Mouse (Mus musculus): ENCODE measurements around the gene Blm. TPM values are rescaled to one million over a fixed set of nuclear protein-coding genes. Genes with fewer than 3 reads are reported as not detected.
"Not testable (repeated sequence)": the region's sequence is repeated elsewhere in the genome, so short reads cannot be mapped to it uniquely, and the experiment has no call there.

Blm gene
- polyA plus RNA-seq, 1 experiment from 2014 or later: 11.2 TPM

DNA sequence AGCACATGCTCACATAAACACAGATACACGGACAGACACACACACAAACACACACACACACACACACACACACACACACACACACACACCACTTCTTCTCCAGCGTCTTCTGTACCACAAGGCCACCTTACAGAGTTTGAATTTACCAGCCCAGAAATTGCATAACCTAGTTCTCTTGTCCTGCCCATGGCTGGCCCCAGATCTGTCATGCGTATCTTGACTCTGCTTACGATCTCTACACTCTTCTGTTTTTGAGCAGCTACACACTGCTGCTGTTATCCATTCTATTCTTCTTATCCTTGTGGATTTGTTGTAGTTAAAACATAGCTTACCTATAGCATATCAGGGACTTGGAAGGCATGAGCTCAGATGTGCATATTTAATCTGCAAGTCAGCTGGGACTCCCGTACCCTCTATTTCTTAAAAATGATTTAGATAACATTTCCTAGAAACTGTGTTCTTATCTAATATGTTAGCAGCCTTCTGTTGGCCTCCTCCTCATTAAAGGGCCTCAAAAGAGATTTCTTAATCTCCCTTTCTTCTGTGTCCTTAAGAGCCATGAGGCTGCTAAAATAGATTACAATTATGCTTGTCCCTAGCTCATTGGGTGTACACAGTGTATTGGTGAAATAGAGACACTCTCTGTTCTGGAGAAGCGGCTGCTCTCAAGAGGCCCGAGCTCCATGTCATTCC, 7.4 kb upstream of the Blm start:
- no peak for ATAC-seq (ENCODE audit: low read depth)

DNA sequence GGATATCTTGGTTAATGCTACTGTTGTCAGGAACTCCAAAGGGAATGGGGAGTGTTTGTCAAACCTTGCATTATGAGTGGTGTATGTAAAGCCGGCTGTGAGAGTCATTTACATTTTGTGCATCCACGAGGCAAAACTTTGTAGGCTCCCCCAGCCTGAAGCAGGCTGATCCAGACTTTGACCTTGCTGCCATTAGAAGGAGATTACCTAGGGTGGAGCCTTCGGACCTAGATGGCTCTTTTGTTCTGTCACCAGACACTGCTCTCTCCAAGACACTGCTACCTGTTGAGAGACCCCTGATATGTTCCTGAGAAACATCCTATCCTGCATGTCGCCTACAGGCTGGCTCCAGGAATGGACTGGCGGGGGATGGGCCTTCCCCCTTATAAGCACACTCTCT, 4.7 kb upstream of the Blm start:
- Histone ChIP-seq H3K27ac (ENCODE audit: low read depth, low read length) (no peak overlapping the region), H3K27me3 (ENCODE audit: control insufficient read depth, insufficient read depth, low read length) (no peaks in the 10 kb centered on the region), H3K36me3 (ENCODE audit: control insufficient read depth, insufficient read depth, low read length) (no peaks in the 10 kb centered on the region), H3K4me1 (ENCODE audit: control insufficient read depth, insufficient read depth, low read length) (no peaks in the 10 kb centered on the region), H3K4me2 (ENCODE audit: low read depth, low read length) (no peak overlapping the region), H3K9me3 (ENCODE audit: control insufficient read depth, low read length) (no peaks in the 10 kb centered on the region), H3K4me3 (ENCODE audit: low read depth, low read length) (no peak overlapping the region), H3K9ac (replicated peaks; ENCODE audit: low read depth, low read length) (no peak overlapping the region)
- WGBS: 65% methylated on average over 5 of the region's 5 CpGs
- ATAC-seq (ENCODE audit: low read depth): no peak

More for the DNA sequence above, 7.4 kb upstream of the Blm start:
- Histone ChIP-seq H3K4me3 (ENCODE audit: low read depth, low read length) (no peak overlapping the region), H3K27ac (ENCODE audit: low read depth, low read length) (no peak overlapping the region), H3K9ac (replicated peaks; ENCODE audit: low read depth, low read length) (no peak overlapping the region), H3K4me2 (ENCODE audit: low read depth, low read length) (no peak overlapping the region), H3K36me3 (ENCODE audit: control insufficient read depth, insufficient read depth, low read length) (no peaks in the 10 kb centered on the region), H3K4me1 (ENCODE audit: control insufficient read depth, insufficient read depth, low read length) (no peaks in the 10 kb centered on the region), H3K9me3 (ENCODE audit: control insufficient read depth, low read length) (no peaks in the 10 kb centered on the region), H3K27me3 (ENCODE audit: control insufficient read depth, insufficient read depth, low read length) (no peaks in the 10 kb centered on the region)
- 84% methylated on average over 7 of the region's 7 CpGs for WGBS

DNA sequence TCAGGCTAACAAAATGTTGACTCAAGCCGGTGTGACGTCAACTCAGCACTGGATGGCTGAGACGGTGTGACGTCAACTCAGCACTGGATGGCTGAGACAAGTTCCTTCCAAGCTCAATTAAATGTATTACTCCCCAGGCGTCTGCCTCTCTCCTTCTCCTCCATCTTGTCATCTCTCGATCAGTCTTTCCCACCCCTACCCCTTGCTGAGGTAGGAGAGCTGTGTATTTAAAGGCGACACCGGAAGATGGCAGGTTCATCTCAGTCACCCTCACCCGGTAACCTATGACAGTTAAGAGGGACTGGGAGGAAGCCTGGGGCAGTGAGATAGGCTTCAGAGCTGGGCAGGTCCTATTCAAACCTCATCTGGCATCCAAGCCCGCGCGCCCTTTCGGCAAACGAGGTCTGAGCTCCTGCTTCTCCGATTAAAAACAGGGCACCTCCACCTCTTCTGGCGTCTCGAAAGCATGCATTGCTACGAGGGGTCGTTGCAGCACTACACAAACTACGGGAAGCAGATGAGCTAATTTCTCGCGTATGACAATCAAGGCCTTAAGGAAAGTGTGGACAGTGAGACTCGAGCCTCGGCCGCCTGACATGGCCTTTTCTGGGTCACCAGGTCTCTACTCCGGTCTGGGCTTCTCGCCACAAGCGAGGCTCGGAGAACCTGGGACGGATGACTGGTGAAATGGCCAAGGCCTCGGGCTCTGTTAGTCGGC, 469 bp downstream of the Blm start:
- H3K27ac ChIP-seq (ENCODE audit: low read depth, low read length): no peak overlapping the region
- peak; percentile 3 for ATAC-seq (ENCODE audit: low read depth)

DNA sequence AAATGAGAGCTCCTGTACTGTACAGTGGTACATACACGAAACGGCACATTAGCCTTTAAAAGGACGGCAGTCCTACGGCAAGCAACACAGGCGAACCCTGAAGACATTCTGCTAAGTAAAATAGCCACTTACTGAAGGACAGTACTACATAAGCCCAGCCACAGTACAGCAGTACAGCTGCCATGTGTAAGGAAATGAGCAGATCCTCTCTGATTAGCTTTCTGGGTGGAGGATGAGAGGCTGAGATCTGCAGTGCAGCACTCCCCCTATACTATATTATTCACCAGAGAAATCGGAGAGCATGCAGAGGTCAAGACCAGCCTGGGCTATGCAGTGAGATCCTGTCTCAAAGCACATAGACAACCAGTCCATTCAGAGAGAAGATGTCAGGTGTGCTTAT, 3.8 kb downstream of the Blm start:
- 92% methylated on average over 6 of the region's 6 CpGs for whole genome bisulfite sequencing
- H3K27me3 ChIP-seq (ENCODE audit: control insufficient read depth, insufficient read depth, low read length): no peaks in the 10 kb centered on the region
- H3K4me1 ChIP-seq (ENCODE audit: control insufficient read depth, insufficient read depth, low read length): no peaks in the 10 kb centered on the region
- H3K9me3 ChIP-seq (ENCODE audit: control insufficient read depth, low read length): no peaks in the 10 kb centered on the region
- no peak overlapping the region for H3K9ac ChIP-seq (replicated peaks; ENCODE audit: low read depth, low read length)
- no peak for ATAC-seq (ENCODE audit: low read depth)
- H3K27ac ChIP-seq (ENCODE audit: low read depth, low read length): no peak overlapping the region
- H3K36me3 ChIP-seq (ENCODE audit: control insufficient read depth, insufficient read depth, low read length): no peaks in the 10 kb centered on the region
- H3K4me3 ChIP-seq (ENCODE audit: low read depth, low read length): no peak overlapping the region
- H3K4me2 ChIP-seq (ENCODE audit: low read depth, low read length): no peak overlapping the region

More for the DNA sequence above, 469 bp downstream of the Blm start:
- Histone ChIP-seq H3K36me3 (ENCODE audit: control insufficient read depth, insufficient read depth, low read length) (no peaks in the 10 kb centered on the region), H3K9me3 (ENCODE audit: control insufficient read depth, low read length) (no peaks in the 10 kb centered on the region), H3K4me2 (ENCODE audit: low read depth, low read length) (peak overlapping the region; percentile 89), H3K4me3 (ENCODE audit: low read depth, low read length) (peak overlapping the region; percentile 55), H3K4me1 (ENCODE audit: control insufficient read depth, insufficient read depth, low read length) (no peaks in the 10 kb centered on the region), H3K27me3 (ENCODE audit: control insufficient read depth, insufficient read depth, low read length) (no peaks in the 10 kb centered on the region), H3K9ac (replicated peaks; ENCODE audit: low read depth, low read length) (peak overlapping the region; percentile 58)
- WGBS: 1% methylated on average over 32 of the region's 32 CpGs

DNA sequence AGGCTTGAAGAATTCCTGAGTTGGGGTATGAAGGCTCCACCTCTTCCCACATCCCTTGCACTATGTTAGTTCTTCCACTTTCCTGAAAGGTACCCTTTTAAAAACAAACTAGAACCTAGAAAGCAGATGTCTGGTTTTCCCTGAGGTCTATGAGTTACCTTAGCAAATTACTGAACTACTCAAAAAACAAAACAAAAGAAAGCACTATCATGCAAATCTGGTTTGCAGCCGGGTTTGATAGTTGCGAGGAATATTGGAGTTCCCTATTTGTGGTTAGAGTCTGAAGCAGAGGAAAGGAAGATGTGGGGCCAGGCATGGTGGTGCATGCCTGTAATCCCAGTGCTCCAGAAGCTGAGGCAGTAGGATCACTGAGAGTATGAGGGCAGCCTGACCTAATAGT, 4.3 kb downstream of the Blm start:
- H3K4me2 ChIP-seq (ENCODE audit: low read depth, low read length): no peak overlapping the region
- 86% methylated on average over 2 of the region's 2 CpGs for WGBS
- H3K36me3 ChIP-seq (ENCODE audit: control insufficient read depth, insufficient read depth, low read length): no peaks in the 10 kb centered on the region
- H3K27ac ChIP-seq (ENCODE audit: low read depth, low read length): no peak overlapping the region
- no peaks in the 10 kb centered on the region for H3K27me3 ChIP-seq (ENCODE audit: control insufficient read depth, insufficient read depth, low read length)
- H3K4me1 ChIP-seq (ENCODE audit: control insufficient read depth, insufficient read depth, low read length): no peaks in the 10 kb centered on the region
- H3K4me3 ChIP-seq (ENCODE audit: low read depth, low read length): no peak overlapping the region
- H3K9ac ChIP-seq (replicated peaks; ENCODE audit: low read depth, low read length): no peak overlapping the region
- no peaks in the 10 kb centered on the region for H3K9me3 ChIP-seq (ENCODE audit: control insufficient read depth, low read length)
- ATAC-seq (ENCODE audit: low read depth): no peak

DNA sequence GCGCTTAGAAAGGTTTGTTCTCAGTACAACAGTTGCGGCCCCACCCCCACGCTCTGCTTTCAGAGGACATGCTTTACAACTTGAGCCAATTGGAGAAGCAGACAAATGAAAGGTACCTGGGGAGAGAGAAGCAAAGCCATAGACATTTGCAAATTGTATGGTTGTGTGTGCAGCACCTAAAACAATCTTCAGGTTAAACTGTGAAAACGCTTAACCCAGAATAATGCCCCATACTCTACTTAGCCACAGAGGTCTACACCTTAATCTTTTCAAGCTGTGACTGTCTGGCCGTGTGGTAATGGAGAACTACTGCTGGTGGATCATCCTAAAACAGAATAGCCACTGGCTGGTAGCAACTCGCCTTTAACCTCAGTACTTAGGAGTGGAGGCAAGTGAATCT, 8.2 kb downstream of the Blm start:
- H3K27ac ChIP-seq (ENCODE audit: low read depth, low read length): no peak overlapping the region
- H3K4me2 ChIP-seq (ENCODE audit: low read depth, low read length): no peak overlapping the region
- WGBS: 52% methylated on average over 6 of the region's 6 CpGs
- no peaks in the 10 kb centered on the region for H3K36me3 ChIP-seq (ENCODE audit: control insufficient read depth, insufficient read depth, low read length)
- no peak for ATAC-seq (ENCODE audit: low read depth)
- no peak overlapping the region for H3K4me3 ChIP-seq (ENCODE audit: low read depth, low read length)
- no peak overlapping the region for H3K9ac ChIP-seq (replicated peaks; ENCODE audit: low read depth, low read length)
- no peaks in the 10 kb centered on the region for H3K9me3 ChIP-seq (ENCODE audit: control insufficient read depth, low read length)
- H3K27me3 ChIP-seq (ENCODE audit: control insufficient read depth, insufficient read depth, low read length): no peaks in the 10 kb centered on the region
- H3K4me1 ChIP-seq (ENCODE audit: control insufficient read depth, insufficient read depth, low read length): no peaks in the 10 kb centered on the region

DNA sequence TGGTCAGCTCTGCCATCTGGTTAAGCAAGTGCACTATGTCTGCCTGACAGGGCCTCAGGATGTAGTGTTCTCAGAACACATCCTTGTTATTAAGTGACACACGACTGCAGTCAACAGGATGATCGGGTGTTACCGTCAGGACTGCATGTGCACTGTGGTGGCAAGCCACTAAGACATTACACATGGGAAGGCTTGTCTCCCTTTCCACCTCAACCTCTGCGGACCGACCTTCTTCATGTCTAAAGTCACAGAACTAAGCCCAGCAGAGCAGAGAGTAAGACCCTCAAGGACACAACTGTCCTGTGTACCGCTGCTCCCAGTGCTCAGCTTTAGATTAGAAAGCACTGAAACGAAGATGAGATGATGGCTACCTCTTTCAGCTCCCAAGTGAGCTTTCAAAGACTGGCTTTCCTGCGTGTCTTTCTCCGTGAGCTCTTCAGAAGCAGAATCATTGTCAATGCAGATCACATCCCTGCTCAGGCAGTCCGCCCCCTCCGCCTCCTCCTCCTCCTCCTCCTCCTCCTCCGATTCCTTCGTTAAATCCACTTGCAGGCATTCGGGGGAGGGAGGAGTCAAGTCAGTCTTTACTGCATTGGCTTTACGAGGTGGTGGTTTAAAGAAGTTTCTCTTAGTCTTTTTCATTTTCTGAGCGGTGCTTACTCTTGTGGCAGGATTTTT, 22.4 kb downstream of the Blm start:
- Histone ChIP-seq H3K27ac (ENCODE audit: low read depth, low read length) (no peak overlapping the region), H3K27me3 (ENCODE audit: control insufficient read depth, insufficient read depth, low read length) (no peaks in the 10 kb centered on the region), H3K4me2 (ENCODE audit: low read depth, low read length) (no peak overlapping the region), H3K4me1 (ENCODE audit: control insufficient read depth, insufficient read depth, low read length) (no peaks in the 10 kb centered on the region), H3K9ac (replicated peaks; ENCODE audit: low read depth, low read length) (no peak overlapping the region), H3K4me3 (ENCODE audit: low read depth, low read length) (no peak overlapping the region), H3K9me3 (ENCODE audit: control insufficient read depth, low read length) (no peaks in the 10 kb centered on the region), H3K36me3 (ENCODE audit: control insufficient read depth, insufficient read depth, low read length) (peaks cover 4% of the 10 kb centered on the region; the same call in 1 of the 2 replicates)
- 76% methylated on average over 16 of the region's 16 CpGs for WGBS
- ATAC-seq (ENCODE audit: low read depth): no peak

DNA sequence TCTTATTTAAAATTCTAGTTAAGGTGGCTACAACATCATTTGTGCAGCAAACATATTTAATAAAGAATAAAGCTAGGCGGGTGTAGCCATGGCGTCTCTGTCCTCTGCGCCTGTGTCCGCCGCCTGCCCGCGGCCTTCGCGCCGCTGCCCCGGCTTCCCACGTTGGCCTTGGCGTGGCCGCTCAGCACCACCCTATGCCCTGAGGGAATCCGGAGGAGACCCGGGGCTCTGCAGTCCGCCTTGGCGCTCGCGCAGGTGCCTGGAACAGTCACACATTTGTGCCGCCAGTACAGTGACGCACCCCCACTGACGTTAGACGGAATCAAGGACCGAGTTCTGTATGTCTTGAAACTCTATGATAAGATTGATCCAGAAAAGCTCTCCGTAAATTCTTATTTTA, 27.2 kb downstream of the Blm start:
- H3K4me3 ChIP-seq (ENCODE audit: low read depth, low read length); H3K9me3 ChIP-seq (ENCODE audit: control insufficient read depth, low read length); H3K36me3 ChIP-seq (ENCODE audit: control insufficient read depth, insufficient read depth, low read length); ATAC-seq (ENCODE audit: low read depth); H3K4me2 ChIP-seq (ENCODE audit: low read depth, low read length); H3K4me1 ChIP-seq (ENCODE audit: control insufficient read depth, insufficient read depth, low read length); H3K27ac ChIP-seq (ENCODE audit: low read depth, low read length); H3K9ac ChIP-seq (replicated peaks; ENCODE audit: low read depth, low read length); H3K27me3 ChIP-seq (ENCODE audit: control insufficient read depth, insufficient read depth, low read length): not testable (repeated sequence)
- WGBS: 98% methylated on average over 22 of the region's 26 CpGs

DNA sequence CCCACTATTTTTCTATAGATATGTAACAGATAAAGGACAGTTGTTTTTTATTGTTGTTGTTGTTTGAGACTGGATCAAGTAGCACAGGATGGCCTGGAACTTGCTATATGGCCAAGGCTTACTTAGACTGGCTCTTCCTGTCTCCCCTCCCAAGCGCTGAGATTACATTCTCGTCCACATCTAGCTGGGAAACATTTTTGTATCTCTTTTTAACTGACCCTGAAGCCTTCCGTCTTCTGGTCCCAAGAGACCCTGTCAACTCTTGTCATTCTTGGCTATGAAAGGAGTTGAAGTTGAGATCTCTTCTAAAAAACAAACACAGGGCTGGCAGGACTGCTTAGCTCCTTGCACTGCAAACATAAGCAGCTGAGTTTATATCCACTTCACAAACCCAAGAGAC, 28.9 kb downstream of the Blm start:
- 91% methylated on average over 3 of the region's 3 CpGs for WGBS
- H3K4me3 ChIP-seq (ENCODE audit: low read depth, low read length): no peak overlapping the region

More for the DNA sequence above, 28.9 kb downstream of the Blm start:
- H3K27me3 ChIP-seq (ENCODE audit: control insufficient read depth, insufficient read depth, low read length): no peaks in the 10 kb centered on the region
- H3K4me2 ChIP-seq (ENCODE audit: low read depth, low read length): no peak overlapping the region
- no peak overlapping the region for H3K27ac ChIP-seq (ENCODE audit: low read depth, low read length)
- H3K4me1 ChIP-seq (ENCODE audit: control insufficient read depth, insufficient read depth, low read length): no peaks in the 10 kb centered on the region
- ATAC-seq (ENCODE audit: low read depth): no peak
- peaks cover 10% of the 10 kb centered on the region; the same call in 1 of the 2 replicates for H3K36me3 ChIP-seq (ENCODE audit: control insufficient read depth, insufficient read depth, low read length)
- no peak overlapping the region for H3K9ac ChIP-seq (replicated peaks; ENCODE audit: low read depth, low read length)
- H3K9me3 ChIP-seq (ENCODE audit: control insufficient read depth, low read length): no peaks in the 10 kb centered on the region

Data from neural tube, embryonic 14.5 days (tissue).